Mouse (Mus musculus): Measurements from ENCODE around the gene Zc3h8.

Gene Zc3h8

DNA sequence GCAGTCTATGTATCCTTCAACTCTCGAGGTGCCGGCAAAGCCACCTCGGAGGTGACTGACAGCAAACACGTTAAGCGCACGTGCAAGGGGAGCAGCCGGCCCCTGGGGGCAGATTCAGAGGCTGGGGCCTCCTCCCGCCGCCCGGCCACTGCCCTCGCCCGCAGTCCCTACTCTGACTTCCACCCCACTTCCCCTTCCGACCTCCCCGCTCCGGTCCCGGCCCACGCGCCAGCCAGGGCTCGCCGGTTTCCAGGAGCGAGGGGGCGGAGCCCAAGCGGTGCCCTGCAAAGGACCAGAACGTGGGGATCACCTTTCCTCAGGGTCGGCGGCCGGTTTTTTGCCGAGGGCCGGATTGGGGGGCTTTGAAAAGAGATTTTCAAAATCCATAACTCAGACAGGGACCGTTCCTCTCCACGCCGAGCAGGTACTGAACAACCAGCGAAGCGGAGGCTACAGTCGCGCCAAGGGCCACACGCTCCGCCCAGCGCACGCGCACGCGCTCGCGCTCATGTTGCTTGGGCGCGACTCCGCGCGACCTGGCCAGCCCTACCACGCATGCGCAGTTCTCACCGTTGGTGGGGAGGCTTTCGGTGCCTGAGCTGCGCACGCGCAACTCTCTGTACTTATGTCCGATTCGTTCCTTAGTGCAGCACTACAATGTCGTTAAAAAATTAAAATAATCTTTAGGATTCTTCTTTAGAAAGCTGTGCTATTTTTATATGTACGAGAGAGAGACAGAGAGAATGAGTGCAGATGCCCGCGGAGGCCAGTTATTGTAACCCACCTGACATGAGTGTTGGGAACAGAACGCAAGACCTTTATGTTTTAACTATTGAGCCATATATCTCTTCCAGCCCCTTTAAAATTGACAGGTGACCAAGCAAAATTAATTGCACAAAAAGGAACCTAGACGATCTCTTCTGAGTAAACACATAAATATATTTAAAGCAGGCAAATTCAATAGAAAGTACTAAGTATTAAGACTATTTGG, at the start of gene Zc3h8:
Gene Zc3h8, minus strand, starts transcription at position 540 of the 991 bp plus-strand sequence.
- DNase-seq (ENCODE audit: low spot score in 2 of 2): peak; percentile 96 to 97

DNA sequence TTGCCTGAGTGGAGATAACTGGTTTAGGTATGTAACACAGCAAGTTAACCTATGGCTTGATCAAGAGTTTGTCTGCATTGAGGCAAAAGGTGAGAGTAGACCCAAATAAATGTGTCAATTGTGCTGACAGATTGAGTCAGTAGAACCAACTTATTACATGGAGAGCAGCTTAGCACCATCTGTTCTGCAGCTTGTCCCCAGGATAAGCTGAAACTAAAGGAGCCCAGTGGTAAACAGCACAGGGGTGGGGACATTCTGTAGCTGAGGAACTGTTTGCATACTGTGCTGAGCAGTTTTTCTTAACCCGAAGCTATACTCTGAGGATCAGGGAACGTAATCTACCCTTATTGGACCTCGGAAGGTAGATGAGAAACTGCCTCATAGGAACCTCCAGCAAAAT, 40.9 kb upstream of the Zc3h8 start:
- DNase-seq (ENCODE audit: low spot score in 2 of 2): no peak

DNA sequence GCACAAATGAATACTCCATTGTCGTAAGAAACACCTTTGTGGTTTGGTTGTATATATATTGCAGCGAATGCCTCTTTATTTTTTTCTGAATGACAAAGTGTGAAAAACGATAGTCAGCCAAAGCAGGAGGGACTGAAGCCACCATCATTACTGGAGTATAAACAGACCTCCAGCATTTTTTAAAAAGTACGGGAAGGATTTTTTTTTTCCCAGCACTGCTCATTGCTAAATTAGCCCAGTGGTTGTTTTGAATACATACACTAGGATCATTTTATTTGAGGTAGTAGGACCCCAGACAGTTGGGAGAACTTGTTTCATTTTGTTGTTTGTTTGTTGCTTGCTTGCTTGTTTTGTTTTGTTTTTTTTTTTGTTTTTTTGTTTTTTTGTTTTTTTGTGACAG, 31.7 kb upstream of the Zc3h8 start:
- no peak for DNase-seq (ENCODE audit: low spot score in 2 of 2)

DNA sequence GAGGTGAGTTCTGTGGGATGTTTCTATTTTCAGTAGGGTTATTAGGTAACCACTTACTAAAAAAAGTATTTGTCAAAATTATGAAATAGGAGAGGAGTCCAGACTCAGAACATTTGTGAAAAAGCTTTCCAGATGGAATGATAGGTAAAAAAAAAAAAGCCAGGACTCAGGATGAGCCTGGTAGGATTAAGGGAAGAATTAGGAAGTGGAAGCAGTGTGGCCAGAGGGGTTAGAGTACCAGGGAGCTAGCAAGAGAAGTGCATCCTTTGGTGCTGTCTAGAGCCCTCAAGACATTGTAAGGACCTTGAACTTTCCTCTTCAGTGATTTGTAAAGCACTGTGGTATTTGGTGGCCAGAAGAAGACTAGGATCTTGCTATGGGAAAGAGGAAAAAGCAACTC, 28.4 kb upstream of the Zc3h8 start:
- DNase-seq (ENCODE audit: low spot score in 2 of 2): no peak

DNA sequence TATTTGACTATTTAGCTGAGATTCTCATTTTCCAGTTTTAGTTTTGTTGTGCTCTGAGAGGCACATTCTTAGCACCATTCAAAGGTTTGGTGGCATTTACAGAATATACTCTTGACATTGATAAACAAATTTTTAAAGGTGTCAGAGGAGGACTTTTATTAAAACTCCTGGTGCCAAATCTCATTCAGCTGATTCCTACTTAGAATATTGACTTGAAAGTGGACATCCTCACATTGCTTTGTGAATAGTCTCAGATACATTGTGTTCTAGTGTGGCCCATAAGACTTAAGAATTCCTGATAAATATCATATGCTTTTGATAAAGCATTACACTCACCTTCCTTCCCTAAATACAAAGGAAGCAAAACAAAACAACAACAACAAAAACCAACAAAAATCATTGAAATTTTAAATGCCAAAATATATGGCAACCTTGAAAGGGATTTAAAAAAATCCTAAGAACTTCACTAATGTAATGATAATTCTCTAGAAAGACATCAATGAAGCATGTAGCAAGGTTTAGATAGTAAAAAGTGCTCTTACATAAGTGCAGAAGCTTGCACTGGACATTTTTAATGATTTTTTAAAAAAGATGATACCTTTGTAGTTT, 24.7 kb upstream of the Zc3h8 start:
- no peak for DNase-seq (ENCODE audit: low spot score in 2 of 2)

DNA sequence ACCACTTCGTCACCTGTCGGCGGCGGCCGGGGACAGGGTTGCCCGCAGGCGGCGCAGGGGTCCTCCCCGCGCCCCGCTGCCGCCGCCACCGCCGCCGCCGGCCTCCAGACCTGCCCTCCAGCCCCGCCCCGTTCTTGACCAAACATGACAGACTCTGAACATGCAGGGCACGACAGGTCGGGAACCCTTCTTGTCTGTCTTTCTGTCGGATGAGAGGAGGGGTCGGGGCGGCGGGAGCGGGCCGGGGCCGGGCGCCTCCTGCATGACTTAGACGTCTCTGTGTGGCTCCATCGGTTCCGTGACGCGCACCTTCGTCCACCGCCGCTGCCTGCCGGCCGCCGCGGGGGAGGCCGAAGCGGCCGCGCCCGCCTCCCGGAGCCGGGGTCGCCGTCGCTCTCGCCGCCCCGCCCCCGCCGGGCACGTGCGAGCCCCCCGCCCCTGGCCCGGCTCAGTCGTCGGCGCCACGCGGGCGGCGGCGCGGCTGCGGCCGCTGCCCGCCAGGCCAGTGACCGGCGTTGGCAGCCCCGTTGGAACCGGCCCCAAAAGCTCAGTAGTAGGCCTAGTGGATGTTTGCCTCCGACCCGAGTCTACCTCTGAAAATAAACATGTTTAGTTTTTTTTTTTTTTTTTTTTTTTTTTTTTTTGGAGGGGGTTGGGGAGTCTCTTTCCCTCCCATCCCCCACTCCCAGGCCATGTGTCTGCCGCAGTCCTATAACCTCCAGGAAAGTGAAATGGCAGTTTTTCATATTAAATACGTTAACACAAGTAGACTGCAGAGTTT, 24.0 kb upstream of the Zc3h8 start, which contains the start of gene Gm10762:
Gene Gm10762, minus strand, starts transcription at position 65 of the 781 bp plus-strand sequence.
- DNase-seq (ENCODE audit: low spot score in 2 of 2): peak; percentile 71 to 78

DNA sequence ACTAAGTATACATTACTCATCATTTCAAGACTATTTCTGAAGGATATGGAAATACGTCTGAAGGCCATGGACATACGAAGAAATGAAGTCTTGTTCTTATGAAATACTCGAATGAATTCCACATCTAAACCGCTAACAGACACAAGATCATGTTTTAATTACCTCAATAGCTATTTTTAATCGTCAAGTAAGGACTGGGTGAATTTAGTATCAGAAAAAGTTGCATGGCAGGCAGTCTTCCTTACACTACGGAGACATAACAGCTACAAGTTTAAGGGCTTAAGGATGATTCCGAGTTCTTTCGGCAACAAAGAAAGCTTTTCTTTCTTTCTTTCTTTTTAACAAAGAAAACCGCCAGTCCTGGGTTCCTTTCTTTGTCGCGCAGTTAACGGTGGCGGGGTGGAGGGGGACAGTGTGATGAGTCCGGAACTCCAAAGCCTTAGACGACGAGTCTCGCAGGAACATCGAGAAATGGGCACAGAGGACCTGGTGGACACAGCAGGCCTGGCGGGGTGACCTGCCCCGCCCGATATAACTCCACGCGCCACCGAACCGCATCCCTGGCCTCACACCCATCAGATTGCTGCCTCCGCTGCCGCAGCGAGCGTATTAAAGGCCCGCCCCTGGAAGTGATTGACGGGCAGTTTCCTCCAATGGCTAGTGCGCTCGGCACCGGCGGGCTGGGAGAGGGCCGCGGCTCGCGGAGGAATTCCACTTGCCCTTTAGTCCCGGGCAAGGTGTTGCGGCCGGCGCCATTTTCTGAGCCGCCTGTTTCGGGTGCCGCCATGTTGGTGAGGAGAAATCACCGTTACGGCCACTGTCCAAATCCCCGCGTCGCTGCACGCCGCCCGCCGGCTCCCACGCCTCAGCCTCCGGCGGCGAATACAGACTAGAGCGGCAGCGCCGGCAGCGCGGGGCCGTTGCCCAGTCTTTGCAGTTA, 23.0 kb upstream of the Zc3h8 start, which contains the start of gene Zc3h6:
Gene Zc3h6, plus strand, starts transcription at position 762 of the 940 bp plus-strand sequence.
- DNase-seq (ENCODE audit: low spot score in 2 of 2): peak; percentile 99

DNA sequence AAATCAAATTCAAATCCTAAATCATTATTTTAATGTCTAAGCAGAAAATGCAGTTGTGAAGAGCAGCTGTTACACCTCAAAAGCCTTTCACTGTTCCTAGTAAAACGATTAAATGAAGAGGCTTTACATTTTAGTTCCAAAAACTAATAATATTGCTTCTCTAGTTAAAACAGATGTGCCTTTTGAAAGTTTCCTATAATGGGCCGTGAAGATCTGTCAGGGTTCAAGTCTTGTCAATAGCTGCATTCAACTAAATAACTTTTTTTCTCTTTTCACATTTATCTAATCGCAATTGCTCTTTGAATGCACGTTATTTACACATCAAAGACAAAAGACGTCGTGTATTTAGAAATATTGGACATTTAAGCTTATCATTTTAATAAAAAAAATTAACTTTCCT, 22.4 kb upstream of the Zc3h8 start:
- DNase-seq (ENCODE audit: low spot score in 2 of 2): no peak

DNA sequence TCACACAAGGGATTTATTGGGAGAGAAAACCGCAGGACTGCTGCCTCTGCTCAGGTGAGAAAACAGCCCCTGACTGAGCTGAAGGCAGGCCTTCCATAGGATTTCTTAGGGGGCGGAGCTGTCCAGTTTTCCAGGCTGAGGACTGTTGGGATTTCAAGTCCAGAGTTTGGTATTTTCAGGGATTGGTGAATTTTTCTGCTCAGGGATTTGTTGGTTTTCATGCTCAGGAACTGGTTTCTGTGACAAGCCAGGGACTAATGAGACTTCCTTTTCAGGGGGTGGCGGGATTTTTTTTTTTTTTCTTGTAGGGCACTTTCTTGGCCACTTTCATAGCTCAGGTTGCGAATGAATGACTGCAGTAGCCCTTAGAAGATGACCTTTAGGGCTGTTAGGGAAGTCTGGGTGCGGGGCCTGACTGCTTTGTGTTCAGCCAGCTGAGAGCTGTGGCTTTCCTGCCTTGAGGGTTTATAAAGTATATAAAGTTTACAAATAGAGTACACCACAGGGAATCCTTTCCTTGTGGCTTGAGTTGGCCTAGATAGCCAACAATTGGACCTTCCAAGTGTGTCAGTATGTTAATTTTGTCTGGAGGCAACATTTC, 21.7 kb upstream of the Zc3h8 start:
- no peak for DNase-seq (ENCODE audit: low spot score in 2 of 2)

DNA sequence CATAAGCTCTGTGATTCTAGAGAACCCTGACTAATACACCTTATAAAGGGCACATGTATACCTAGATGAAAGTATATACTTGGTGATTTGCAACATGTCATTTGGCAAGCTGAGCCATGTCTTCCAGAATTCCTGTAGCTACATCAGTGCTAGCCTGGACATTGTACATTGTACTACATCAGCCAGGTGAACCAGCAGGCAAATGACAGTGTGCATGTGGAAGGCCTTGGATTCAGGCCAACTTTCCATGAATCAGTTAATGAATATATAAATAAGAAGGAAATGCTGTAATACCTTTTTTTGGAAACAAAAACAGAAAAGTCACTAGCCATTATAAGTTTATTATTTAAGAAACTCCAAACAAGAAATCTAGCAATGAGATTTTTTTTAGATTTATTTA, 10.3 kb upstream of the Zc3h8 start:
- DNase-seq (ENCODE audit: low spot score in 2 of 2): no peak

DNA sequence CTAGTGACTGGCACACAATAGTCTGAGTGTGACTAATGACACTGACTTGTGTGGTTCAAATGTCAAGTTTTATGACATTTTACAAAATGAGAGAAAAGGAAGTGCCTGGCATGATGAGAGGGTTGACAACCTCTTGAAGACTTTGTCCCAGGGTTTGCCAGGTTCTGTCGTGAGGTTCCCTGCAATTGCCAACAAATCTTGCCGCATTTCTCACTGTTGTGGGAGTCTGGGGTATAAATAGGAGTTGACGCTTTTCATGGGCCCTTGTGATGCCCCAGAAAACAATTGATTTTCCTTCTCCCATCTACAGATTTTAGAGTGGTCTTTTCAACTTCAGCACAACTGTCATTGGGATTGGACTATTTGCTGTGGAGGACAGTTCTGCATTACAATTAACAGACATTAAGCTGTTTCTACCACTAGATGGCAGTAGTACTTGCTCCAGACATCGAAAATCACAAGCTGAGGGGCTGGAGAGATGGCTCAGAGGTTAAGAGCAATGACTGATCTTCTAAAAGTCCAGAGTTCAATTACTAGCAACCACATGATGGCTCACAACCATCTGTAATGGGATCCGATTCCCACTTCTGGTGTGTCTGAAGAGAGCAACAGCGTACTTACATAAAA, 4.2 kb upstream of the Zc3h8 start:
- peak; percentile 18 to 21 for DNase-seq (ENCODE audit: low spot score in 2 of 2)

DNA sequence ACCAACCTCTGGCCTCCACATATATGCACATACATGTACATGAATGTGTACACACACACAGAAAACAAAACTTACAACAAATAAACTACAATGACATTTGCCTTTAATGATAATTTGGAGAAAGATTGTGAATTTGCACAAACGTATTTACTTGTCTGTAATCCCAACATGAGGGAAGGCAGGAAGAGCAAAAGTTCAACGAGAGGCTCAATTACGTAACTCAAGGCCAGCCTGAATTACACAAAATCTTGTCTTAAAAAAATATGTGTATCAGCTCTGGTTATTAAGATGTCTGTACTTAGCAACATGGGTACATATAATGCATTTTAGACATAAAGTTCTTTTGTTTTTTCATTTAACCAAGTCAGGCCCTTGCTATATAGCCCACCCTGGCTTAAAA, 7.6 kb downstream of the Zc3h8 start:
- no peak for DNase-seq (ENCODE audit: low spot score in 2 of 2)

DNA sequence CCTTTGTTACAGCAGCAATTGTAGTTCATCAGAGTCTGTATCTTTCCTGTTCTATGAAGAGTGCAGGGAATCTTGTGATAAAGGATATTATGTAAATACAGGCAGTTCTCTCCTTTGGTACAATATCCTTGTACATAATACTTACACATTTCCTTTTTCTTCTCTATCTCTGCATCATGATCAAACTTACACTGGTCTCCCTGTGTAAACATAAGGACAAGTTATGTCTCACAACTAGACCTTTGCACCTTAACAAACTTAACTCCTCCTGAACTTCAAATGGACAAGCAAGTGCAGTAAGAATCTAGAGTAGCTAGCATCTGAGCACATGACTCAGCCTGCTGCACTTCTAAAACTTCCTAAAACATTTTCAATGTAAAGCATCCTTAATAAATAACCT, 13.2 kb downstream of the Zc3h8 start:
- DNase-seq (ENCODE audit: low spot score in 2 of 2): no peak

DNA sequence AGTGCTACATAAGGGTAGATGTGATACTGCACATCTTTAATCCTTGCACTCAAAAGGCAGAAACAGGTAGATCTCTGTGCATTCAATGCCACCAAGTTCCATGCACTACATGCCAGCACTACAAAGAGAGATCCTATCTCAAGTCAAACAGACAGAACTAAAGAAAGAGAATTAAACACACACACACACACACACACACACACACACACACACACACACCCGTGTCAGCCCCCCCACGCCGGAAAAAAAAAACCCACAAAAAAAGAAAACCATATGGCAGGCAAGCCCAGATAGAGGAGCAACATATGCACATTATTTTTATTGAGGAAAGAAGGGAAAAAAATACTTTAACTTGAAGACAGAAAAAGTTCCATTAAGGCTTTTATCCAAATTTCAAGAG, 15.4 kb downstream of the Zc3h8 start:
- no peak for DNase-seq (ENCODE audit: low spot score in 2 of 2)

DNA sequence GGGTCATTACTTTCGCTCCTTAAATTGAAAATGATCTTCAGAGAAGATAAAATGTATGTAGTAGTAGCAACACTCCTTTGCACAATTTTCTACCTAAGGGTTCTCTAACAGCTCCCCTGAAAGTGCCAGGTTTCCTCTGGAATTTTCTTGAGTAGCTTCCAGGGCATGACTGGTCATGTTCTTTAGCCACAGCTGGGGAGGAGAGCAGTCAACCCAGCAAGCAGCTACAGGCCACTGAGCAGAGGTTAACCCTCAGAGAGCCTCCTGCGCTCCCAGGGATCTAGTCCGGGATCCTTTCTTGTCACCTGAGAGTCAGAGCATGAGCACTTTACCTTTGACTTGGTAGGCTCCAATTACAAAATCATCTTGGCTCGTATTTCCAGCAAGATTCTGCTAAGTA, 19.1 kb downstream of the Zc3h8 start:
- no peak for DNase-seq (ENCODE audit: low spot score in 2 of 2)

DNA sequence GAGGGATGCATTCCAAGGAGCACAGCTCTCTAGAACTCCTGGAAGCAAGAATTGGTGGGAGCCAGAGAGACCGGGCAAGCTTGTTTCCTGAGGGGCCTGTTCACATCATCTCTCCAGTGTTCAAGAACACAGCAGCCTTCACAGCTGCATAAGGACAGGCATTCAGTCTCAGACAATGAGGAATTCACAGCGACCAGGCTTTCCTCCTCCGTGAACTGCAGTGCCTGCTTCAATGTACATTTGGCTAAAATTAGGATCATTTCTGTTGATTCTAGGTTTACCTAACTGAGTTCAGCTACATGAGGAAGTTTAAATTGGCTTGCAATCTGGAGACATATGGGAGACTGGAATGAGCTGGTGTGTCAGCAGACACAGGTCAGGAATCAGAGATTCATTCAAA, 27.3 kb downstream of the Zc3h8 start:
- DNase-seq (ENCODE audit: low spot score in 2 of 2): no peak

DNA sequence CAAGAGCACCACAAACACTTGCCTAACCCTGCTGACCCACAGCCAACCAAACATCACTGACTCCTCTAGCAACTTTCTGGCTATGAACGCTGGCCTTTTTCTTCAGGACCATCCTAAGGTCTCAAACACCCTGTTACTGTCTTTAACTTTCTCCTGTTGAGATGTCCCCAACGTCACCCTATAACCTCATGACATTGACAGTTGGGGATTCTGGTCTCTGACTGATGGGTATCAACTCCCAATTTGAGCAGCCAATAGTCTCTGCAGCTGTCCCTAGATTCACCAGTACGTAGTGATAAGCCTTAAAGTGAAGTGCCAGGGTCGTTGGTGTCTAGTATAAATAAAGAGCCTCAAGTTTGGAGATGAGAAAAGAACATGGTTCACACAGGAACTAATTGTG, 28.9 kb downstream of the Zc3h8 start:
- DNase-seq (ENCODE audit: low spot score in 2 of 2): no peak

DNA sequence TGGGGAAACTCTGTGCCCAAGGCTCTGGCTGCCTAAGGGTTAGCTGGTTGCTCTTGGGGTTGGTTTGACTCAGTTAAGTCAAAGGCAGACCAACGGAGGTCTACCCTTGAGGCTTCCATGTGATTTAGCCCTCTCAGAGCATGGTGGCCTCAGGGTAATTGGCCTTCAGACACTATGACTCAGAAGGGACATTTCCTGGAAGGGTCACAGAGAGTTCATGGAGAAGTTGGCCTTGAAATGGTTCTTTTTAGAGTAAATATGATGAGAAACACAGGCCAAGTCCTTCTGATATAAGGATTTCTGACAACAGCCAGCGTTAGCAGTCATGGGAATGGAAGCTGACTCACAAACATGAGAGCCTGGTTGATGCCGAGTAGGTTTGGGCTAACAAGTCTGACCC, 40.2 kb downstream of the Zc3h8 start:
- no peak for DNase-seq (ENCODE audit: low spot score in 2 of 2)

DNA sequence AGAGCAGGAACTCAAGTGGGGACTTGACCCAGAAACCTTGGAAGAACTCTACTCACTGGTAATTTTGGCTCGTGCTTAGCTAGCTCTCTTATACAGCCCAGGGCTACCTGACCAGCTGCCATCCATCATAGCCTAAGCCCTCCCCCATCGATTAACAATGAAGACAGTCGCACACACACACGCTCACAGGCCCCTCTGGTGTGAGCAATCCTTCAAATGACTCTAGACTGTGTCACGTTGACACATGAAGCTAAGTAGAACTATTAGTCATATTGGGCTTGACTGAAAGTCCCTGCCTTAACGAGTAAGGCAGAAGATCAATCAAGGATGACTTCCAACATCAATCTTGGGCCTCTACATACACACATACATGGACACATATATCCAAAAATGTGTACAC, 41.0 kb downstream of the Zc3h8 start:
- DNase-seq (ENCODE audit: low spot score in 2 of 2): no peak

DNA sequence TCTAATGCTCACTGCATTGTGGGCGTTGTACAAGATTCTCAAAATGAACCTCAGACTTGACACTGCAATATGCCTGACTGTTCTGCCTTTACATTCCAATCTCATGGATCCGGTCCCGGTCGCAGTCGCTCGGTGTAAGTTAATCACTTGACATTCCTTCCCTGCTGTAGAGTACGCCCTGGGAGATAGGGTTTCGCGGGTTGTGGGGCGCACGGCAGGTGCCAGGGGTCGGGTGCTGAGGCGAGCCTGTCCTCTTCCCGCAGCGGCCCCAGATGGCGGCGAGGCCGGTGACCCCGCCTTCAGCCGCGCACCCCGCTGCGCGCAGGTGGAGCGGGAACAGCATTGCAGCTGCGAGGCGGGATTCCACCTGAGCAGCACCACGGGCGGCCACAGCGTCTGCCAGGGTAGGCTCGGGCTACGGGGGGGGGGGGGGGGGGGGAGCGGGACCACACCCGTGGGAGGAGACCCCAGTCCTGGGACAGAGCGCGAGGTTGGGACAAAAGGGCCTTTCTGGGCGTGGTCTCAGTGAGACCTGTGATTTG, 51.6 kb downstream of the Zc3h8 start:
- no peak for DNase-seq (ENCODE audit: low spot score in 2 of 2)

Data from heart, adult 9 months (tissue).